Mouse (Mus musculus): ENCODE results near the gene Avpi1. TPM values are rescaled to one million over a fixed set of nuclear protein-coding genes. Genes with fewer than 3 reads are reported as not detected.

The Avpi1 gene
- polyA plus RNA-seq, 1 experiment from 2014 or later: 19.9 TPM

- 70% methylated on average over 5 of the region's 5 CpGs for WGBS
- no peak overlapping the region for H3K4me3 ChIP-seq (ENCODE audit: low read depth, low read length)
- H3K36me3 ChIP-seq (ENCODE audit: control insufficient read depth, insufficient read depth, low read length): no peaks in the 10 kb centered on the region; the same call in 1 of the 2 replicates
- no peaks in the 10 kb centered on the region for H3K27me3 ChIP-seq (replicated peaks; ENCODE audit: control insufficient read depth, insufficient read depth, low read length)
- ATAC-seq (replicated peaks; ENCODE audit: low FRiP score) (no peak), DNase-seq (ENCODE audit: low spot score) (no peak)
- no peak overlapping the region for H3K9ac ChIP-seq (ENCODE audit: low read depth, low read length)
- no peaks in the 10 kb centered on the region; the same call in 1 of the 2 replicates for H3K4me1 ChIP-seq (replicated peaks; ENCODE audit: control insufficient read depth, insufficient read depth, low read length)
- no peak overlapping the region for H3K27ac ChIP-seq (ENCODE audit: low read depth, low read length)
- no peaks in the 10 kb centered on the region for H3K9me3 ChIP-seq (ENCODE audit: control insufficient read depth, low read length)
- no peak overlapping the region for H3K4me2 ChIP-seq
These were observed 48.9 kb downstream of the Avpi1 start for GRCm38 (mm10) chr19:42079950-42080349.

GRCm38 (mm10) chr19:42079006-42079405 lies 49.9 kb downstream of the Avpi1 start:
- Histone ChIP-seq H3K36me3 (ENCODE audit: control insufficient read depth, insufficient read depth, low read length) (no peaks in the 10 kb centered on the region; the same call in 1 of the 2 replicates), H3K4me1 (replicated peaks; ENCODE audit: control insufficient read depth, insufficient read depth, low read length) (no peaks in the 10 kb centered on the region; the same call in 1 of the 2 replicates), H3K9me3 (ENCODE audit: control insufficient read depth, low read length) (no peaks in the 10 kb centered on the region), H3K9ac (ENCODE audit: low read depth, low read length) (no peak overlapping the region), H3K4me3 (ENCODE audit: low read depth, low read length) (no peak overlapping the region), H3K4me2 (no peak overlapping the region), H3K27ac (ENCODE audit: low read depth, low read length) (no peak overlapping the region), H3K27me3 (replicated peaks; ENCODE audit: control insufficient read depth, insufficient read depth, low read length) (no peaks in the 10 kb centered on the region)
- DNase-seq (ENCODE audit: low spot score) (no peak), ATAC-seq (replicated peaks; ENCODE audit: low FRiP score) (peak; percentile 64; the same call in 1 of the 2 replicates)
- WGBS: 77% methylated on average over 12 of the region's 12 CpGs

GRCm38 (mm10) chr19:42078566-42078965 lies 50.3 kb downstream of the Avpi1 start:
- DNase-seq (ENCODE audit: low spot score) (no peak), ATAC-seq (replicated peaks; ENCODE audit: low FRiP score) (no peak)
- Histone ChIP-seq H3K27me3 (replicated peaks; ENCODE audit: control insufficient read depth, insufficient read depth, low read length) (no peaks in the 10 kb centered on the region), H3K4me2 (no peak overlapping the region), H3K4me3 (ENCODE audit: low read depth, low read length) (no peak overlapping the region), H3K27ac (ENCODE audit: low read depth, low read length) (no peak overlapping the region), H3K36me3 (ENCODE audit: control insufficient read depth, insufficient read depth, low read length) (no peaks in the 10 kb centered on the region; the same call in 1 of the 2 replicates), H3K4me1 (replicated peaks; ENCODE audit: control insufficient read depth, insufficient read depth, low read length) (no peaks in the 10 kb centered on the region; the same call in 1 of the 2 replicates), H3K9me3 (ENCODE audit: control insufficient read depth, low read length) (no peaks in the 10 kb centered on the region), H3K9ac (ENCODE audit: low read depth, low read length) (no peak overlapping the region)
- WGBS: 92% methylated on average over 8 of the region's 8 CpGs

GRCm38 (mm10) chr19:42075992-42076391 lies 52.9 kb downstream of the Avpi1 start:
- H3K4me3 ChIP-seq (ENCODE audit: low read depth, low read length): no peak overlapping the region
- ATAC-seq (replicated peaks; ENCODE audit: low FRiP score): no peak
- WGBS: 91% methylated on average over 16 of the region's 16 CpGs
- no peaks in the 10 kb centered on the region; the same call in none of the 2 replicates for H3K4me1 ChIP-seq (replicated peaks; ENCODE audit: control insufficient read depth, insufficient read depth, low read length)
- H3K9me3 ChIP-seq (ENCODE audit: control insufficient read depth, low read length): no peaks in the 10 kb centered on the region
- no peak overlapping the region for H3K27ac ChIP-seq (ENCODE audit: low read depth, low read length)
- no peaks in the 10 kb centered on the region; the same call in 1 of the 2 replicates for H3K36me3 ChIP-seq (ENCODE audit: control insufficient read depth, insufficient read depth, low read length)
- H3K9ac ChIP-seq (ENCODE audit: low read depth, low read length): no peak overlapping the region
- H3K4me2 ChIP-seq: no peak overlapping the region
- H3K27me3 ChIP-seq (replicated peaks; ENCODE audit: control insufficient read depth, insufficient read depth, low read length): no peaks in the 10 kb centered on the region
- DNase-seq (ENCODE audit: low spot score): no peak

- no peak overlapping the region for H3K27ac ChIP-seq (ENCODE audit: low read depth, low read length)
- H3K9ac ChIP-seq (ENCODE audit: low read depth, low read length): no peak overlapping the region
- no peaks in the 10 kb centered on the region; the same call in none of the 2 replicates for H3K4me1 ChIP-seq (replicated peaks; ENCODE audit: control insufficient read depth, insufficient read depth, low read length)
- H3K4me2 ChIP-seq: no peak overlapping the region
- no peaks in the 10 kb centered on the region for H3K9me3 ChIP-seq (ENCODE audit: control insufficient read depth, low read length)
- no peaks in the 10 kb centered on the region for H3K27me3 ChIP-seq (replicated peaks; ENCODE audit: control insufficient read depth, insufficient read depth, low read length)
- no peak overlapping the region for H3K4me3 ChIP-seq (ENCODE audit: low read depth, low read length)
- DNase-seq (ENCODE audit: low spot score): no peak
- whole genome bisulfite sequencing: 73% methylated on average over 2 of the region's 2 CpGs
- no peak for ATAC-seq (replicated peaks; ENCODE audit: low FRiP score)
- H3K36me3 ChIP-seq (ENCODE audit: control insufficient read depth, insufficient read depth, low read length): no peaks in the 10 kb centered on the region; the same call in 1 of the 2 replicates
These were observed 53.8 kb downstream of the Avpi1 start for GRCm38 (mm10) chr19:42075051-42075450.

Other genes with a start within 250 kb of the Avpi1 start
- gene Rrp12, start 232.9 kb downstream of the Avpi1 start, polyA plus RNA-seq (2014; fragmentation: Nextera tagmentation; extraction: Ambion mirVana): 29.5 and 34.0 TPM in 2 replicates
- 871 and 874 TPM in 2 replicates for gene Pgam1, start 217.1 kb downstream of the Avpi1 start, polyA plus RNA-seq (2014; fragmentation: Nextera tagmentation; extraction: Ambion mirVana)
- gene Exosc1, start 195.6 kb downstream of the Avpi1 start, polyA plus RNA-seq (2014; fragmentation: Nextera tagmentation; extraction: Ambion mirVana): 101 and 109 TPM in 2 replicates
- 58.9 and 63.0 TPM in 2 replicates for gene Zdhhc16, start 195.6 kb downstream of the Avpi1 start, polyA plus RNA-seq (2014; fragmentation: Nextera tagmentation; extraction: Ambion mirVana)
- gene Mms19, start 147.9 kb downstream of the Avpi1 start, polyA plus RNA-seq (2014; fragmentation: Nextera tagmentation; extraction: Ambion mirVana): 27.9 and 29.1 TPM in 2 replicates
- gene Ubtd1, start 147.3 kb downstream of the Avpi1 start, polyA plus RNA-seq (2014; fragmentation: Nextera tagmentation; extraction: Ambion mirVana): 6.7 and 7.3 TPM in 2 replicates
- not detected in 2 replicates for gene Ankrd2, start 93.1 kb downstream of the Avpi1 start, polyA plus RNA-seq (2014; fragmentation: Nextera tagmentation; extraction: Ambion mirVana)
- 8.1 and 10.1 TPM in 2 replicates for gene Hoga1, start 83.4 kb downstream of the Avpi1 start, polyA plus RNA-seq (2014; fragmentation: Nextera tagmentation; extraction: Ambion mirVana)
- 0.13 and 0.40 TPM in 2 replicates for gene 4933411K16Rik, start 76.8 kb downstream of the Avpi1 start, polyA plus RNA-seq (2014; fragmentation: Nextera tagmentation; extraction: Ambion mirVana)
- 9.3 and 10.5 TPM in 2 replicates for gene Morn4, start 42.7 kb downstream of the Avpi1 start, polyA plus RNA-seq (2014; fragmentation: Nextera tagmentation; extraction: Ambion mirVana)
- 17.6 and 18.1 TPM in 2 replicates for gene Pi4k2a, start 38.6 kb downstream of the Avpi1 start, polyA plus RNA-seq (2014; fragmentation: Nextera tagmentation; extraction: Ambion mirVana)
- 4.3 and 5.4 TPM in 2 replicates for gene Marveld1, start 18.3 kb upstream of the Avpi1 start, polyA plus RNA-seq (2014; fragmentation: Nextera tagmentation; extraction: Ambion mirVana)
- 15.2 and 15.8 TPM in 2 replicates for gene Zfyve27, start 34.9 kb upstream of the Avpi1 start, polyA plus RNA-seq (2014; fragmentation: Nextera tagmentation; extraction: Ambion mirVana)
- gene Sfrp5, start 73.2 kb upstream of the Avpi1 start, polyA plus RNA-seq (2014; fragmentation: Nextera tagmentation; extraction: Ambion mirVana): 3.5 and 5.2 TPM in 2 replicates
- not detected in 2 replicates for gene Golga7b, start 118.5 kb upstream of the Avpi1 start, polyA plus RNA-seq (2014; fragmentation: Nextera tagmentation; extraction: Ambion mirVana)

Measured in liver, embryonic 11.5 days (tissue).